ENCODE assay signal across 11 mouse cellular contexts in genomic region chr2:126607553-126608203, GRCm38 (mm10). TPM values are rescaled to one million over a fixed set of nuclear protein-coding genes. Genes with fewer than 3 reads are reported as not detected.
DNase-seq lines count a peak whose midpoint lies in the region; ATAC-seq and TF ChIP-seq lines count a peak whose summit lies in the region.
"Had no signal": no experiment of that assay in that cellular context is flagged by ENCODE, and none has a peak within 500 bp of the region (broad histone marks: within the 10 kb centered on the region; RNA-seq: fewer than 3 reads in every experiment).

No protein-coding gene starts in this region.

- no peak overlapping the region for H3K27ac ChIP-seq in limb, embryonic 14.5 days (replicated peaks; ENCODE audit: low read depth, low read length)
- H3K27ac ChIP-seq in limb, embryonic 10.5 days: no peak overlapping the region
- peak overlapping the region; percentile 64 for H3K27ac ChIP-seq in bone marrow macrophage, adult 2 months (ENCODE audit: insufficient read depth, low read depth, low read length)
- H3K27ac ChIP-seq in heart, embryonic 14.5 days (replicated peaks in 1 of 2; ENCODE audit: control insufficient read depth in 1 of 2, insufficient read depth in 1 of 2, low read depth in 2 of 2, low read length in 2 of 2): peak overlapping the region; percentile 57 to 61
- H3K27ac ChIP-seq: forebrain, embryonic 15.5 days; stomach, embryonic 15.5 days had no signal

- DNase-seq in limb, embryonic 14.5 days (ENCODE audit: low spot score): peak; percentile 63
- DNase-seq in limb, embryonic 10.5 days (ENCODE audit: low spot score): no peak
- no peak for DNase-seq in left cerebral cortex, adult 8-10 months (ENCODE audit: low spot score in 2 of 2)
- DNase-seq: embryo, embryonic 11 days; kidney, adult 11 months had no signal

- no peak overlapping the region for H3K9ac ChIP-seq in limb, embryonic 14.5 days (ENCODE audit: low read depth, low read length, severe bottlenecking)
- H3K9ac ChIP-seq in heart, embryonic 14.5 days (ENCODE audit: low read length): no peak overlapping the region; the same call in 1 of the 2 replicates
- H3K9ac ChIP-seq: forebrain, embryonic 15.5 days; stomach, embryonic 15.5 days had no signal

- H3K27me3 ChIP-seq in limb, embryonic 14.5 days (ENCODE audit: control insufficient read depth, insufficient read depth, low read length): no peaks in the 10 kb centered on the region
- H3K27me3 ChIP-seq in limb, embryonic 10.5 days (ENCODE audit: low read depth, poor library complexity, severe bottlenecking): no peaks in the 10 kb centered on the region
- H3K27me3 ChIP-seq in heart, embryonic 14.5 days (ENCODE audit: control insufficient read depth, insufficient read depth, low read length): no peaks in the 10 kb centered on the region
- H3K27me3 ChIP-seq: forebrain, embryonic 15.5 days; stomach, embryonic 15.5 days had no signal

- no peak overlapping the region for H3K4me2 ChIP-seq in limb, embryonic 14.5 days (replicated peaks; ENCODE audit: low read depth, low read length, severe bottlenecking)
- no peak overlapping the region for H3K4me2 ChIP-seq in heart, embryonic 14.5 days (ENCODE audit: low read length)
- H3K4me2 ChIP-seq: forebrain, embryonic 15.5 days; stomach, embryonic 15.5 days had no signal

- WGBS in limb, embryonic 14.5 days: 63% methylated on average over 10 of the region's 10 CpGs
- WGBS in limb, embryonic 10.5 days: 83% methylated on average over 10 of the region's 10 CpGs
- 40% methylated on average over 10 of the region's 10 CpGs for WGBS in heart, embryonic 14.5 days

- no peaks in the 10 kb centered on the region for H3K9me3 ChIP-seq in limb, embryonic 14.5 days (ENCODE audit: control insufficient read depth, low read length)
- no peaks in the 10 kb centered on the region for H3K9me3 ChIP-seq in limb, embryonic 10.5 days (replicated peaks)
- H3K9me3 ChIP-seq in heart, embryonic 14.5 days (ENCODE audit: control insufficient read depth, low read length): no peaks in the 10 kb centered on the region
- H3K9me3 ChIP-seq: forebrain, embryonic 15.5 days; stomach, embryonic 15.5 days had no signal

- no peak overlapping the region for H3K4me3 ChIP-seq in limb, embryonic 14.5 days (replicated peaks; ENCODE audit: low read length)
- H3K4me3 ChIP-seq in limb, embryonic 10.5 days: no peak overlapping the region
- peak overlapping the region; percentile 50 for H3K4me3 ChIP-seq in bone marrow macrophage, adult 2 months (ENCODE audit: insufficient read depth, low read length)
- H3K4me3 ChIP-seq in heart, embryonic 14.5 days (ENCODE audit: control insufficient read depth in 1 of 2, insufficient read depth in 1 of 2, low read depth in 1 of 2, low read length in 2 of 2): no peak overlapping the region
- H3K4me3 ChIP-seq: forebrain, embryonic 15.5 days; stomach, embryonic 15.5 days had no signal

- no peaks in the 10 kb centered on the region for H3K4me1 ChIP-seq in limb, embryonic 14.5 days (ENCODE audit: control insufficient read depth, insufficient read depth, low read length)
- H3K4me1 ChIP-seq in limb, embryonic 10.5 days: no peaks in the 10 kb centered on the region
- H3K4me1 ChIP-seq in bone marrow macrophage, adult 2 months (ENCODE audit: control insufficient read depth, insufficient read depth, low read length): peaks cover 11% of the 10 kb centered on the region
- H3K4me1 ChIP-seq in heart, embryonic 14.5 days (ENCODE audit: control insufficient read depth in 2 of 2, insufficient read depth in 2 of 2, low read length in 2 of 2): peaks cover 5 to 9% of the 10 kb centered on the region in 2 experiments; a peak in 3 of 4 replicates
- H3K4me1 ChIP-seq: forebrain, embryonic 15.5 days; stomach, embryonic 15.5 days had no signal

- H3K36me3 ChIP-seq in limb, embryonic 14.5 days (ENCODE audit: control insufficient read depth, insufficient read depth, low read length): no peaks in the 10 kb centered on the region
- H3K36me3 ChIP-seq in limb, embryonic 10.5 days: no peaks in the 10 kb centered on the region
- no peaks in the 10 kb centered on the region for H3K36me3 ChIP-seq in heart, embryonic 14.5 days (ENCODE audit: control insufficient read depth, insufficient read depth, low read length)
- H3K36me3 ChIP-seq: forebrain, embryonic 15.5 days; stomach, embryonic 15.5 days had no signal

- ATAC-seq in limb, embryonic 14.5 days (ENCODE audit: low FRiP score, low read depth): no peak
- peak; percentile 66; the same call in 1 of the 2 replicates for ATAC-seq in heart, embryonic 14.5 days (ENCODE audit: insufficient number of reproducible peaks, insufficient read depth, low FRiP score, low read depth)
- peak; percentile 74 for ATAC-seq in megakaryocyte-erythroid progenitor cell, adult 5-6 weeks (replicated peaks; ENCODE audit: low FRiP score, low TSS enrichment, poor library complexity, severe bottlenecking)
- no peak for ATAC-seq in cerebellum, adult (ENCODE audit: insufficient number of reproducible peaks, low FRiP score, low TSS enrichment)
- ATAC-seq: forebrain, embryonic 15.5 days had no signal

- TF ChIP-seq CTCF in bone marrow macrophage, adult 2 months (IDR thresholded peaks at IDR 0.05; ENCODE audit: low read depth, low read length): no peak

- no peak for TF ChIP-seq POLR2A in limb, embryonic 14.5 days (IDR thresholded peaks at IDR 0.05; ENCODE audit: borderline replicate concordance, extremely low read depth, insufficient read depth, insufficient read length)
- no peak for TF ChIP-seq POLR2A in bone marrow macrophage, adult 2 months (IDR thresholded peaks at IDR 0.05; ENCODE audit: borderline replicate concordance, low read depth, low read length)

RNA-seq across cellular contexts. Expression of gene Hdc, which starts 11.4 kb away (rescaled TPM):
- polyA plus RNA-seq in limb, embryonic 14.5 days (2012; rRNA removed): 19.3 and 20.8 TPM in 2 replicates
- polyA plus RNA-seq in limb, embryonic 14.5 days (2014; fragmentation: Nextera tagmentation; extraction: Ambion mirVana): 30.5 and 40.6 TPM in 2 replicates
- 0.18 and 0.31 TPM in 2 replicates for polyA plus RNA-seq in limb, embryonic 10.5 days (2016; fragmentation: Nextera tagmentation; extraction: Ambion mirVana)
- polyA plus RNA-seq in bone marrow macrophage, adult 2 months (2012; ENCODE audit: insufficient read depth, insufficient read length, missing spikeins): 0.56 and 1.6 TPM in 2 replicates
- 5.5 and 6.2 TPM in 2 replicates for polyA plus RNA-seq in heart, embryonic 14.5 days (2014; fragmentation: Nextera tagmentation; extraction: Ambion mirVana)
- 0.92 and 1.3 TPM in 2 replicates for total RNA-seq in megakaryocyte-erythroid progenitor cell, adult 5-6 weeks (2014; fragmentation: Nextera tagmentation)
- total RNA-seq in megakaryocyte-erythroid progenitor cell, adult 5-6 weeks (2017): 0.46 and 2.6 TPM in 2 replicates
- total RNA-seq in left cerebral cortex, adult 8-10 months (2022): 1 to 10 TPM in 3 of 4 experiments, under 1 TPM in 1; 0.94 to 1.6 (median 1.2) TPM

RNA-seq across cellular contexts. Expression of gene Slc27a2, which starts 55.5 kb away (rescaled TPM):
- polyA plus RNA-seq in limb, embryonic 14.5 days (2012; rRNA removed): 0.58 and 0.94 TPM in 2 replicates
- polyA plus RNA-seq in limb, embryonic 14.5 days (2014; fragmentation: Nextera tagmentation; extraction: Ambion mirVana): 0.29 and 0.51 TPM in 2 replicates
- 0.11 and 0.26 TPM in 2 replicates for polyA plus RNA-seq in limb, embryonic 10.5 days (2016; fragmentation: Nextera tagmentation; extraction: Ambion mirVana)
- polyA plus RNA-seq in bone marrow macrophage, adult 2 months (2012; ENCODE audit: insufficient read depth, insufficient read length, missing spikeins): not detected in 2 replicates
- polyA plus RNA-seq in heart, embryonic 14.5 days (2014; fragmentation: Nextera tagmentation; extraction: Ambion mirVana): 0.09 and 0.38 TPM in 2 replicates
- total RNA-seq in megakaryocyte-erythroid progenitor cell, adult 5-6 weeks (2014; fragmentation: Nextera tagmentation): 0.96 TPM in 1 of 2 replicates, not detected in the other
- total RNA-seq in megakaryocyte-erythroid progenitor cell, adult 5-6 weeks (2017): not detected in 2 replicates
- 1 to 10 TPM; 7.5 to 9.1 (median 8.8) TPM for total RNA-seq in left cerebral cortex, adult 8-10 months (2022)

Comparison
In these comparisons a context has a peak if more than half of its experiments do, and no peak if none do; other contexts are left out.
1. ATAC-seq: peak in heart, embryonic 14.5 days (single experiment) and megakaryocyte-erythroid progenitor cell, adult 5-6 weeks (single experiment); none in limb, embryonic 14.5 days (single experiment) and cerebellum, adult (single experiment).
2. H3K27ac ChIP-seq: peak in bone marrow macrophage, adult 2 months (single experiment) and heart, embryonic 14.5 days (2 of 2); none in limb, embryonic 14.5 days (single experiment) and limb, embryonic 10.5 days (single experiment).